Mouse (Mus musculus): Measurements from ENCODE around the gene Srrm1. TPM values are rescaled to one million over a fixed set of nuclear protein-coding genes. Genes with fewer than 3 reads are reported as not detected.

The Srrm1 gene
- polyA plus RNA-seq (2015; fragmentation: Illumina TruSeq; extraction: RNeasy Lipid Tissue Mini Kit (QIAGEN cat#74804); ENCODE audit: insufficient read depth, low read depth, low replicate concordance): 30.1 TPM

GRCm38 (mm10) chr4:135353066-135353793, at the start of gene Srrm1:
TSS of gene Srrm1 (minus strand) at chr4:135353321.

GRCm38 (mm10) chr4:135397991-135398390, 44.9 kb upstream of the Srrm1 start, which contains the start of gene Ncmap:
TSS of gene Ncmap (minus strand) at chr4:135398227.

GRCm38 (mm10) chr4:135272640-135273306, 80.3 kb downstream of the Srrm1 start, which contains the start of gene Clic4:
TSS of gene Clic4 (minus strand) at chr4:135272814.

Other genes starting within 250 kb of the Srrm1 start
- gene Runx3, start 232.7 kb downstream of the Srrm1 start, polyA plus RNA-seq (2015; fragmentation: Illumina TruSeq; extraction: RNeasy Lipid Tissue Mini Kit (QIAGEN cat#74804); ENCODE audit: insufficient read depth, low read depth, low replicate concordance): 0.41 TPM
- gene Clic4, start 80.5 kb downstream of the Srrm1 start, polyA plus RNA-seq (2015; fragmentation: Illumina TruSeq; extraction: RNeasy Lipid Tissue Mini Kit (QIAGEN cat#74804); ENCODE audit: insufficient read depth, low read depth, low replicate concordance): 40.5 TPM
- gene Ncmap, start 44.9 kb upstream of the Srrm1 start, polyA plus RNA-seq (2015; fragmentation: Illumina TruSeq; extraction: RNeasy Lipid Tissue Mini Kit (QIAGEN cat#74804); ENCODE audit: insufficient read depth, low read depth, low replicate concordance): 0.78 TPM
- gene Rcan3, start 80.5 kb upstream of the Srrm1 start, polyA plus RNA-seq (2015; fragmentation: Illumina TruSeq; extraction: RNeasy Lipid Tissue Mini Kit (QIAGEN cat#74804); ENCODE audit: insufficient read depth, low read depth, low replicate concordance): 8.8 TPM
- not detected for gene Stpg1, start 141.5 kb upstream of the Srrm1 start, polyA plus RNA-seq (2015; fragmentation: Illumina TruSeq; extraction: RNeasy Lipid Tissue Mini Kit (QIAGEN cat#74804); ENCODE audit: insufficient read depth, low read depth, low replicate concordance)
- 5.8 TPM for gene Nipal3, start 141.7 kb upstream of the Srrm1 start, polyA plus RNA-seq (2015; fragmentation: Illumina TruSeq; extraction: RNeasy Lipid Tissue Mini Kit (QIAGEN cat#74804); ENCODE audit: insufficient read depth, low read depth, low replicate concordance)
- gene Grhl3, start 220.3 kb upstream of the Srrm1 start, polyA plus RNA-seq (2015; fragmentation: Illumina TruSeq; extraction: RNeasy Lipid Tissue Mini Kit (QIAGEN cat#74804); ENCODE audit: insufficient read depth, low read depth, low replicate concordance): not detected

Measured in pancreas, adult 10 weeks (tissue).